Mouse (Mus musculus): Measurements from ENCODE around the gene Gfra1. TPM values are rescaled to one million over a fixed set of nuclear protein-coding genes. Genes with fewer than 3 reads are reported as not detected.

Gfra1 gene
- polyA plus RNA-seq, 1 experiment from 2014 or later, result 56.4 TPM

DNA sequence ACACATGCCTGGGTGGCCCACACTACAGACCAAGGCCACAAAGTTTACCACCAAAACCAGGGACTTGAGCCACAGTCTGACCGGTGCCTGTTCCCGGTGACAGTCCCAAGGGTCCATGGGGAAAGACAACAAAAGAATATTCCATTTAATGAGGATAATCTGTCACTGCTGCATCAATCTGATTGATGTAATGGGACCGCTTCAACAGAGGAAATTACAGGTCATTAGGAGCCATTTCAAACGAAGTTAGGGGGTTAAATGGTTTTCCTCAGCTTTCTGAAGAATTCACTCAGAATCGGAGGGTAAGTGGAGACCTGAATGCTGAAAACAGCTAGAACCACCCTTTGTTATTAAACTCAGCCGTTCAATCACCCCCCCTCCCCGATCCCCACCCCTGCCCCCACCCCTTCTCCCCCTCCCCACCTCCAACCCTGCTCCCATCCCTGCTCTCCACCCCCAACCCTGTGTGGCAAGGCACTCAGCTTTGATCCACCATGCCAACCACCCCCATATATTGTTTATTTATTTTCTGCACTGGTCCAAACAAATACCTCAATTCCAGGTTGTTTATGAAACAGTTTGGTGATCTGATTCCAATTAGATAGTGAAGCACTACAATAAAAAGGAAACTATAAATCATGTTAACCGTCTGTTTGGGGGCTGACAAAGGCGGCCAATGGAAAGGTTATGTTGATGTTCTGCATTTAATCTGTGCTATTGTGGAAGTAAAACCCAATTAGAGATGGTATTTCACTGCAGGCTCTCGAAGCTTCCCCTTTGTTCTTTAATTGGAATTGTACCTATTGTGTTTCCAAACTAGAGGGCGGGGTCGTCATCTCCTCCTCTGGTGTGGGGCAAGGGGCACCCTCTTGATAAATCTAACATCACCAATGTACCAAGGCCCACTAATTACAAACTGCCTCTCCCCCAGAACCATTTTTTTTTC, 119.9 kb downstream of the Gfra1 start:
- WGBS, result 25% methylated on average over 12 of the region's 12 CpGs
- Histone ChIP-seq H3K4me1 (replicated peaks; ENCODE audit: insufficient read depth, low read length) (0 out of 2 replicates have a peak, but pooled peaks cover 8% of the 10 kb centered on the region), H3K9ac (ENCODE audit: low read depth, low read length) (no peak overlapping the region), H3K27ac (no peak overlapping the region), H3K4me2 (ENCODE audit: low read length) (no peak overlapping the region), H3K4me3 (replicated peaks; ENCODE audit: low read depth, low read length) (no peak overlapping the region), H3K36me3 (ENCODE audit: insufficient read depth, low read length) (no peaks in the 10 kb centered on the region), H3K9me3 (replicated peaks; ENCODE audit: low read length) (no peaks in the 10 kb centered on the region), H3K27me3 (ENCODE audit: insufficient read depth, low read length) (no peaks in the 10 kb centered on the region)
- ATAC-seq (replicated peaks; ENCODE audit: low FRiP score, low read depth) (no peak), DNase-seq (ENCODE audit: low spot score) (peak; percentile 65)
- TF ChIP-seq CTCF (IDR thresholded peaks at IDR 0.05; ENCODE audit: low read depth), result no peak

DNA sequence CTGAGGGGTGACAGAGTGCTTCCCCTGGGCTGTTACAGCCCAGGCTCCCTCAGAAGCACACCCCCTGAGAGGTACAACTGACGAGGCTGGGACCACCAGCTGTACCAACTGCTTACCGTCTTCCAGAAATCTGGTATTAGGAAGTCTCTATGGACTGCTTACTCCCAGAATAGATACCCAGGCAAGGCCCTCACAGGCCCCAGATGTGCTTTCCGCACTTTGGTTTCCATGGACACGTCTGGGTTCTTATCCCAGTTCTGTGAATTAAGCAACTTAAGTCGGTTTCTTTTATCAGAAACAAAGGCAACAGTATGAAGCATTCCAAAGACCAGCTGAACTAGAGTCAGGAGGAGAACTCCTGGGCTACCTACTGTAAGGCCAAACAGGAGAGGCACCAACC, 126.4 kb downstream of the Gfra1 start:
- TF ChIP-seq CTCF (IDR thresholded peaks at IDR 0.05; ENCODE audit: low read depth), result no peak
- no peak overlapping the region for H3K9ac ChIP-seq (ENCODE audit: low read depth, low read length)
- no peak for ATAC-seq (replicated peaks; ENCODE audit: low FRiP score, low read depth)
- H3K27ac ChIP-seq, result no peak overlapping the region
- no peaks in the 10 kb centered on the region for H3K27me3 ChIP-seq (ENCODE audit: insufficient read depth, low read length)
- 69% methylated on average over 5 of the region's 5 CpGs for WGBS
- no peak overlapping the region for H3K4me3 ChIP-seq (replicated peaks; ENCODE audit: low read depth, low read length)
- no peaks in the 10 kb centered on the region for H3K9me3 ChIP-seq (replicated peaks; ENCODE audit: low read length)
- H3K4me2 ChIP-seq (ENCODE audit: low read length), result no peak overlapping the region
- DNase-seq (ENCODE audit: low spot score), result no peak
- H3K36me3 ChIP-seq (ENCODE audit: insufficient read depth, low read length), result no peaks in the 10 kb centered on the region
- no peaks in the 10 kb centered on the region for H3K4me1 ChIP-seq (replicated peaks; ENCODE audit: insufficient read depth, low read length)

DNA sequence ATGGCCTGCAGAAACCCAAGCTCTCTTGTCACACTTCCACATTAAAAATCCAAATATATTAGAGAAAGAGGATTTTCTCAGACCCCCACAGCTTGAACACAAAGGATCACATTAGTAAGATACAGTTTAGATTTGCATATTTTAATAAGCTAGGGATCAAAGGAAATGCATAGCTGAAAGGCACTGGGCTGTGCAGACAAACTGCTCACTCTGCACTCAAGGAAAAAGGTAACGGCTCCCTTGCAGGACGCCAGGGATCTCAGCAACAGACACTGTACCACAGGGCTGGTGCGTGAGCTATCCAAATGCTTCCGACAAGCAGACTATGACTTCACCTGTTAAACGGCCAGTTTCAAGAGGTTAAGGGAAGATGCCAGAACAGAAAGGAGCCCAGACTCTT, 127.7 kb downstream of the Gfra1 start:
- Histone ChIP-seq H3K4me3 (replicated peaks; ENCODE audit: low read depth, low read length) (no peak overlapping the region), H3K4me2 (ENCODE audit: low read length) (no peak overlapping the region), H3K9me3 (replicated peaks; ENCODE audit: low read length) (no peaks in the 10 kb centered on the region), H3K9ac (ENCODE audit: low read depth, low read length) (no peak overlapping the region), H3K36me3 (ENCODE audit: insufficient read depth, low read length) (no peaks in the 10 kb centered on the region), H3K4me1 (replicated peaks; ENCODE audit: insufficient read depth, low read length) (no peaks in the 10 kb centered on the region), H3K27me3 (ENCODE audit: insufficient read depth, low read length) (no peaks in the 10 kb centered on the region), H3K27ac (no peak overlapping the region)
- WGBS, result 33% methylated on average over 5 of the region's 5 CpGs
- TF ChIP-seq CTCF (IDR thresholded peaks at IDR 0.05; ENCODE audit: low read depth), result no peak
- ATAC-seq (replicated peaks; ENCODE audit: low FRiP score, low read depth) (no peak), DNase-seq (ENCODE audit: low spot score) (no peak)

DNA sequence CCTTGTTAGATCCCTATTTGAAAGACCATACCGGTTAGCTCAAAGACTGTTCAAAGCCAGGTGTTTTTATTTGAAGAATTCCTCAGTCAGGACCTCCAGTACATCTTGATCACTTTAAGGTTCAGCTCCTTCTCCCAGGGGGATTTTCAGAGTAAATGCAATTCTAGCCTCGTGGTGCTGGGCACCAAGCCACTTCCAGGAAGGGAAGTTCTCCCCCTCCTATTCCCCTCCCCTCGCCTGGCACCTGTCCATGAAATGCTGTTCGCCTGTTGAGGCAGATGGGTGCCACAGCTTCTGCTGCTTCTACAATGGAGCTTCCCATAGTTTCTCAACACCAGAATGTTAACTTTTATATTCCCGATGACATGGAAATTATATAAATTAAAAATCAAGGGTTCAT, 139.2 kb downstream of the Gfra1 start:
- Histone ChIP-seq H3K9ac (ENCODE audit: low read depth, low read length) (no peak overlapping the region), H3K4me3 (replicated peaks; ENCODE audit: low read depth, low read length) (no peak overlapping the region), H3K9me3 (replicated peaks; ENCODE audit: low read length) (no peaks in the 10 kb centered on the region), H3K27ac (no peak overlapping the region), H3K27me3 (ENCODE audit: insufficient read depth, low read length) (no peaks in the 10 kb centered on the region), H3K36me3 (ENCODE audit: insufficient read depth, low read length) (no peaks in the 10 kb centered on the region), H3K4me1 (replicated peaks; ENCODE audit: insufficient read depth, low read length) (peaks cover 5% of the 10 kb centered on the region; the same call in 1 of the 2 replicates), H3K4me2 (ENCODE audit: low read length) (no peak overlapping the region)
- no peak for DNase-seq (ENCODE audit: low spot score)
- no peak for TF ChIP-seq CTCF (IDR thresholded peaks at IDR 0.05; ENCODE audit: low read depth)
- 65% methylated on average over 5 of the region's 5 CpGs for WGBS
- no peak for ATAC-seq (replicated peaks; ENCODE audit: low FRiP score, low read depth)

GRCm38 (mm10) chr19:58315681-58316080, 140.0 kb downstream of the Gfra1 start:
- Histone ChIP-seq H3K4me3 (replicated peaks; ENCODE audit: low read depth, low read length) (no peak overlapping the region), H3K4me2 (ENCODE audit: low read length) (no peak overlapping the region), H3K27me3 (ENCODE audit: insufficient read depth, low read length) (no peaks in the 10 kb centered on the region), H3K4me1 (replicated peaks; ENCODE audit: insufficient read depth, low read length) (peaks cover 5% of the 10 kb centered on the region; the same call in 1 of the 2 replicates), H3K9ac (ENCODE audit: low read depth, low read length) (no peak overlapping the region), H3K9me3 (replicated peaks; ENCODE audit: low read length) (no peaks in the 10 kb centered on the region), H3K27ac (no peak overlapping the region), H3K36me3 (ENCODE audit: insufficient read depth, low read length) (no peaks in the 10 kb centered on the region)
- TF ChIP-seq CTCF (IDR thresholded peaks at IDR 0.05; ENCODE audit: low read depth), result no peak
- no peak for ATAC-seq (replicated peaks; ENCODE audit: low FRiP score, low read depth)
- DNase-seq (ENCODE audit: low spot score), result no peak
- WGBS, result 95% methylated on average over 5 of the region's 5 CpGs

DNA sequence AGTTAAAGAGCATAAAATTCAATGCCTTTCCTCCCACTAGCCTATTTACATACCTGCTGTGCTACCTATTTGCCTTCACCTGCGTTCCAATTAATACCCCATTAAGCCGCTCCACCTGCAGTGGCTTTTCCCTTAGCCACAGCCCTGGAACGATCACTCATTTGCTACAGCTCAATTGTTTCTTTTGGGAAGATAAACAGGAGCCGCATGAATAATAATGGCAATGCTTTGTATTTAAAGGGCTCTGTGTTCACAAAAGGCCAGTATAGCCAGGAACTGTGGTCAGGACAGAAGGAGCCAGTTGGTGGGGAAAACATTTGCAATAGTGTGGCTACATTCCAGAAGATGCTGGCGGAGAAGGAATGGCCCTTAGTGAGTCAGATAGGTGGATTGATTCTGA, 141.1 kb downstream of the Gfra1 start:
- H3K27me3 ChIP-seq (ENCODE audit: insufficient read depth, low read length), result no peaks in the 10 kb centered on the region
- no peak overlapping the region for H3K27ac ChIP-seq
- ATAC-seq (replicated peaks; ENCODE audit: low FRiP score, low read depth) (no peak), DNase-seq (ENCODE audit: low spot score) (no peak)
- WGBS, result 75% methylated on average over 5 of the region's 5 CpGs
- H3K4me3 ChIP-seq (replicated peaks; ENCODE audit: low read depth, low read length), result no peak overlapping the region
- H3K36me3 ChIP-seq (ENCODE audit: insufficient read depth, low read length), result no peaks in the 10 kb centered on the region
- no peak for TF ChIP-seq CTCF (IDR thresholded peaks at IDR 0.05; ENCODE audit: low read depth)
- H3K9me3 ChIP-seq (replicated peaks; ENCODE audit: low read length), result no peaks in the 10 kb centered on the region
- no peak overlapping the region for H3K4me2 ChIP-seq (ENCODE audit: low read length)
- peaks cover 5% of the 10 kb centered on the region; the same call in 1 of the 2 replicates for H3K4me1 ChIP-seq (replicated peaks; ENCODE audit: insufficient read depth, low read length)
- H3K9ac ChIP-seq (ENCODE audit: low read depth, low read length), result no peak overlapping the region
